Mouse (Mus musculus): ENCODE results near the gene Synpo2. TPM values are rescaled to one million over a fixed set of nuclear protein-coding genes. Genes with fewer than 3 reads are reported as not detected.

The Synpo2 gene
- polyA plus RNA-seq, 1 experiment = 27.5 TPM

DNA sequence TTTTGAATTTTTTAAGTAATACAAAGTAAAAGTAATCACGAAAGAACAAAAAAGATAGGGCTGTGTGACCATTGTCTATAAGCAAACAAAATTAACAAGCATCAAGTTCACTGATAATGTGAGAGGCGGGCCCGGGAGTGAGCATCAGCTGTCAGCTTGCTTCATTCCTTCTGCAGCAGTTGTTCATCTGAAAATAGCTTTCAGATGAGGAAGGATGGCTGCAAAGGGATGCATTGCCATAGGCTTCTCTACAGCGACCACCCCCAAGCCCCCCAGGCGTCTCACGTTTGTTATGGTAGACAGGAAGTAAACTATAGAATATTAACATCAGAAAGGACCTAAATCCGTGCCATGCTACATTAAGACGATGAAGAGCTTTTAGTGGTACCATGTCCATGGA, 202.1 kb downstream of the Synpo2 start:
- no peak for DNase-seq (ENCODE audit: low read depth)

Other genes with a start within 250 kb of the Synpo2 start
- 0.15 TPM in 1 of 2 replicates, not detected in the other for gene Myoz2, start 201.1 kb downstream of the Synpo2 start, polyA plus RNA-seq (2012; rRNA removed)
- 72.2 and 76.4 TPM in 2 replicates for gene Sec24d, start 31.3 kb upstream of the Synpo2 start, polyA plus RNA-seq (2012; rRNA removed)
- gene Mettl14, start 150.0 kb upstream of the Synpo2 start, polyA plus RNA-seq (2012; rRNA removed) = 4.7 and 5.6 TPM in 2 replicates
- 5.6 and 15.7 TPM in 2 replicates for gene Prss12, start 210.8 kb upstream of the Synpo2 start, polyA plus RNA-seq (2012; rRNA removed)

Measured in gonadal fat pad, adult 2 months (tissue).